Mouse (Mus musculus): ENCODE measurements around the gene Serpine1. TPM values are rescaled to one million over a fixed set of nuclear protein-coding genes. Genes with fewer than 3 reads are reported as not detected.

Gene Serpine1
- polyA plus RNA-seq, 2 experiments from 2014 or later: 0.20 TPM; not detected in 1

Other genes with a start within 250 kb of the Serpine1 start
- gene Col26a1, start 189.1 kb downstream of the Serpine1 start, polyA plus RNA-seq (2017; shearing (Covaris generic)): under 1 TPM in 1 of 2 experiments, not detected in 1; 0.41 TPM
- 10 to 100 TPM; 12.5 to 14.1 TPM for gene Ift22, start 164.1 kb downstream of the Serpine1 start, polyA plus RNA-seq (2017; shearing (Covaris generic))
- gene Fis1, start 119.0 kb downstream of the Serpine1 start, polyA plus RNA-seq (2017; shearing (Covaris generic)): 100 to 1,000 TPM; 390 to 404 TPM
- gene Cldn15, start 105.7 kb downstream of the Serpine1 start, polyA plus RNA-seq (2017; shearing (Covaris generic)): under 1 TPM in 1 of 2 experiments, not detected in 1; 0.34 TPM
- gene Plod3, start 85.2 kb downstream of the Serpine1 start, polyA plus RNA-seq (2017; shearing (Covaris generic)): 1 to 10 TPM; 4.4 to 8.8 TPM
- 10 to 100 TPM; 50.3 to 67.0 TPM for gene Znhit1, start 84.2 kb downstream of the Serpine1 start, polyA plus RNA-seq (2017; shearing (Covaris generic))
- gene Vgf, start 45.9 kb downstream of the Serpine1 start, polyA plus RNA-seq (2017; shearing (Covaris generic)): not detected
- gene Ap1s1, start 26.1 kb downstream of the Serpine1 start, polyA plus RNA-seq (2017; shearing (Covaris generic)): 10 to 100 TPM; 62.2 to 84.9 TPM
- 10 to 100 TPM; 15.1 to 18.5 TPM for gene Trim56, start 43.9 kb upstream of the Serpine1 start, polyA plus RNA-seq (2017; shearing (Covaris generic))
- gene Muc3, start 77.1 kb upstream of the Serpine1 start, polyA plus RNA-seq (2017; shearing (Covaris generic)): not detected
- gene Muc3a, start 140.1 kb upstream of the Serpine1 start, polyA plus RNA-seq (2017; shearing (Covaris generic)): 1 to 10 TPM; 8.0 to 9.5 TPM
- under 1 TPM in 1 of 2 experiments, not detected in 1; 0.16 TPM for gene Ache, start 215.3 kb upstream of the Serpine1 start, polyA plus RNA-seq (2017; shearing (Covaris generic))
- gene Ufsp1, start 222.4 kb upstream of the Serpine1 start, polyA plus RNA-seq (2017; shearing (Covaris generic)): 1 to 10 TPM in 1 of 2 experiments, under 1 TPM in 1; 0.65 to 1.3 TPM
- gene Srrt, start 235.4 kb upstream of the Serpine1 start, polyA plus RNA-seq (2017; shearing (Covaris generic)): 10 to 100 TPM; 60.2 to 63.7 TPM
- gene Trip6, start 242.1 kb upstream of the Serpine1 start, polyA plus RNA-seq (2017; shearing (Covaris generic)): 1 to 10 TPM; 1.0 to 1.7 TPM